Mouse (Mus musculus): ENCODE data around the gene Col26a1. TPM values are rescaled to one million over a fixed set of nuclear protein-coding genes. Genes with fewer than 3 reads are reported as not detected.

Gene Col26a1
- polyA plus RNA-seq (2012; fragmentation: generic; extraction: Trizol), result 0.11 TPM
- long read RNA-seq, experiment 1, result 0 reads
- long read RNA-seq, experiment 2, result 0 reads

DNA sequence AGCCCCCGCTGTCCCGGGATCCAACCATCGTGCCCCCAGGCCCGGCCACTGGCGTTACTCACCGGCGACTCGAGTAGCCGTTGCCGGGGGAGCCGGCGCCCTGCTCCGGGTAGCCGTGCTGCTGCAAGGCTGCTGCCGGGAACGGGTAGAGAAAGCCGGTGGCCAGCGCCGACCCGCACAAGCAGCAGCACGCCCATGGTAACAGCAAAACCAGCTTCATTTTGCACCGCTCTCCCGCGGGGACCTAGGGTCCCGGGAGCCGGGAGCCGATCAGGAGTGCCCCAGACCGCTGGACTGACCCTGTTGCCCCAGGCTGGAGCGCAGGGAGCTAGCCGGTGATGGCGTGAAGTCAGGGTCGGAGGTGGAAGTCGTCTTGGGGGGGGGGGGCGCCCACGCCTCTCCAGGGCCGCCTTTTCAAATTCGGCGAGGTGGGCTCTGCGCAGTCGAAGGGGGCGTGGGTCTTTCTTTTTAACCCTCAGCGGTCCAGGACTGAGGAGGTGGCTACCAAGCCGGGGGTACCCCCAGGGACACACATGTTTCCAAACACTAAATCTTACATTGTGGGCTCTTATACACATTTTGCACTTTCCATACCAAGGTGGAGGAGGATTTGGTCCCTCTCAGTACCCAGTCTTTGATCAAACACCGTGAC, at the start of gene Col26a1:
Col26a1 (minus strand) TSS at position 422 of the 652 bp plus-strand sequence.
- H3K36me3 ChIP-seq (ENCODE audit: control insufficient read depth, insufficient read depth), result no peaks in the 10 kb centered on the region
- no peaks in the 10 kb centered on the region for H3K79me3 ChIP-seq (ENCODE audit: low read depth)
- H3K4me3 ChIP-seq (ENCODE audit: insufficient read depth, poor library complexity, severe bottlenecking), result no peak within 1 kb of the TSS
- H3K79me2 ChIP-seq (ENCODE audit: control insufficient read depth, insufficient read depth), result no peaks in the 10 kb centered on the region
- H3K27me3 ChIP-seq (ENCODE audit: control insufficient read depth, insufficient read depth, insufficient read length), result peaks cover 32% of the 10 kb centered on the region
- H3ac ChIP-seq (ENCODE audit: control insufficient read depth, insufficient read length, low read depth), result no peak within 1 kb of the TSS
- TF ChIP-seq CEBPB (IDR thresholded peaks at IDR 0.05; ENCODE audit: low read depth) (no peak), USF1 (IDR thresholded peaks at IDR 0.05; ENCODE audit: low read depth) (no peak), MYOG (IDR thresholded peaks at IDR 0.05; ENCODE audit: control insufficient read depth, extremely low read depth, insufficient read length) (no peak), CTCF (IDR thresholded peaks at IDR 0.05; ENCODE audit: control insufficient read depth, insufficient read depth, insufficient read length) (no peak), FOSL1 (IDR thresholded peaks at IDR 0.05; ENCODE audit: insufficient read depth, low read length, poor library complexity, severe bottlenecking) (no peak)

- TF ChIP-seq MYOD1 (IDR thresholded peaks at IDR 0.05; ENCODE audit: control insufficient read depth, insufficient read length, low read depth), result no peak
- TF ChIP-seq FOSL1 (IDR thresholded peaks at IDR 0.05; ENCODE audit: insufficient read depth, low read length, poor library complexity, severe bottlenecking), result no peak
- TF ChIP-seq CTCF (IDR thresholded peaks at IDR 0.05; ENCODE audit: control insufficient read depth, insufficient read depth, insufficient read length), result no peak
- no peak for TF ChIP-seq CEBPB (IDR thresholded peaks at IDR 0.05; ENCODE audit: low read depth)
- no peak for TF ChIP-seq MAX (IDR thresholded peaks at IDR 0.05)
- no peak for TF ChIP-seq USF1 (IDR thresholded peaks at IDR 0.05; ENCODE audit: low read depth)
- TF ChIP-seq MYOG (IDR thresholded peaks at IDR 0.05; ENCODE audit: control insufficient read depth, extremely low read depth, insufficient read length), result no peak
- no peak overlapping the region for H3K4me3 ChIP-seq (ENCODE audit: insufficient read depth, poor library complexity, severe bottlenecking)
- no peaks in the 10 kb centered on the region for H3K79me3 ChIP-seq (ENCODE audit: low read depth)
- no peak overlapping the region for H3ac ChIP-seq (ENCODE audit: control insufficient read depth, insufficient read length, low read depth)
- H3K27me3 ChIP-seq (ENCODE audit: control insufficient read depth, insufficient read depth, insufficient read length), result no peaks in the 10 kb centered on the region
- H3K36me3 ChIP-seq (ENCODE audit: control insufficient read depth, insufficient read depth), result no peaks in the 10 kb centered on the region
- no peaks in the 10 kb centered on the region for H3K79me2 ChIP-seq (ENCODE audit: control insufficient read depth, insufficient read depth)
Measured at GRCm38 (mm10) chr5:136931896-136932295, 48.9 kb upstream of the Col26a1 start.

- H3K4me3 ChIP-seq (ENCODE audit: insufficient read depth, poor library complexity, severe bottlenecking), result no peak overlapping the region
- no peaks in the 10 kb centered on the region for H3K79me2 ChIP-seq (ENCODE audit: control insufficient read depth, insufficient read depth)
- H3K36me3 ChIP-seq (ENCODE audit: control insufficient read depth, insufficient read depth), result peaks cover 11% of the 10 kb centered on the region
- TF ChIP-seq MYOD1 (IDR thresholded peaks at IDR 0.05; ENCODE audit: control insufficient read depth, insufficient read length, low read depth) (no peak), CTCF (IDR thresholded peaks at IDR 0.05; ENCODE audit: control insufficient read depth, insufficient read depth, insufficient read length) (peak; percentile 32)
- H3K79me3 ChIP-seq (ENCODE audit: low read depth), result no peaks in the 10 kb centered on the region
- no peaks in the 10 kb centered on the region for H3K27me3 ChIP-seq (ENCODE audit: control insufficient read depth, insufficient read depth, insufficient read length)
- no peak overlapping the region for H3ac ChIP-seq (ENCODE audit: control insufficient read depth, insufficient read length, low read depth)
Measured at GRCm38 (mm10) chr5:136929073-136929472, 46.1 kb upstream of the Col26a1 start.

DNA sequence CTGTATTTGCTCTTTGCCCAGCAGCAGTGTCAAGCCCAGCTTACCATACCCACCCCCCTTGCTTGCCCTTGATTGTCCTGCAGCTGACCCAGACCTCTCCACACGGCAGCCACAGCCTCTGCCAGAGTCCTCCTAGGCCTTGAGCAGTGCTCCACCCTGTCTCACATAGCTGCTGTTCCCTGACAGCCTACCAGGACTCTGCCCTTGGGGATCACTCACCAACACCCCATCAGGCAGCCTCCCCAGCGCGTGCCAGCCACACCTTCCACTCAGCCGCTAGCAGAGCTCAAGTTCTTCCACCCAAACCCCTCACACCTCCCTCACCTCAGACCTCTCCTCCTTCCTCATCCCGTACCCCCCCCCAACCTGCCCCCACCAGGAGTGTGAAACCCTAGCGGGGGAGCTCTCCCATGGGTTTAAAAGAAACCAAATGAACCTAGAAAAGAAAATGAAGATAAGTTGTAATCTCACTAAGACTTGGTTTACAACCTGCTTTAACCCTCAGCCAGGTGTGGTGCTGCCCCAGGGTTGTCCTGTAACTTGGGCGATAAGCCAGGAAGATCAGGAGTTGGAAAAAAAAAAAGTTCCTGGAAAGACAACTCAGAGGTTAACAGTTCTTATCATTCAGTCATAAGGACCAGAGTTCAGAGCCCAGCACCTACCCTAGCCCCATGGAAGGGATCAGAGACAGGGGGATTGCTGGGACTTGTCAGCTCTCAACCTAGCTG, 40.9 kb upstream of the Col26a1 start:
- peaks cover 8% of the 10 kb centered on the region for H3K79me2 ChIP-seq (ENCODE audit: control insufficient read depth, insufficient read depth)
- H3K79me3 ChIP-seq (ENCODE audit: low read depth), result no peaks in the 10 kb centered on the region
- no peak overlapping the region for H3ac ChIP-seq (ENCODE audit: control insufficient read depth, insufficient read length, low read depth)
- no peaks in the 10 kb centered on the region for H3K27me3 ChIP-seq (ENCODE audit: control insufficient read depth, insufficient read depth, insufficient read length)
- H3K4me3 ChIP-seq (ENCODE audit: insufficient read depth, poor library complexity, severe bottlenecking), result no peak overlapping the region
- H3K36me3 ChIP-seq (ENCODE audit: control insufficient read depth, insufficient read depth), result peaks cover 11% of the 10 kb centered on the region
- no peak for TF ChIP-seq CEBPB (IDR thresholded peaks at IDR 0.05; ENCODE audit: low read depth)

DNA sequence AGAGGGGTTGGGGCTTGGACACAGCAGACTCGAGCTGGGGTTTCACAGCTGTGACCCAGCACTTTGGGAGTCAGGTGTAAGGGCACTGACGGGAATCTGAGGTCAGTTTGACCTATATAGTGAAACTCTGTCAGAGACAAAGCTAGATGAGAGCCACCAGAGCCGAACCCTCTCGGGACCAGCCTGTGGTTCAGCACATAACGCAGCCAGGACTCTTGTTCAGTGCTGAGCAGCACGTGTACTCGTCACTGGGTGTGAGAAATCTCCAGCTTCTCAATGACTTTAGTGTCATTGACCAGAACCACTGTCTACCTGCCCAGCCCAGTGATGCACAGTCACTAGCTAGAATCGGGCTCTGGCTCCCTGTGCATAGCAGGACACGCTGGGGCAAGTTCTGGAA, 39.8 kb upstream of the Col26a1 start:
- Histone ChIP-seq H3K79me2 (ENCODE audit: control insufficient read depth, insufficient read depth) (peaks cover 8% of the 10 kb centered on the region), H3ac (ENCODE audit: control insufficient read depth, insufficient read length, low read depth) (no peak overlapping the region), H3K79me3 (ENCODE audit: low read depth) (no peaks in the 10 kb centered on the region), H3K36me3 (ENCODE audit: control insufficient read depth, insufficient read depth) (peaks cover 11% of the 10 kb centered on the region), H3K4me3 (ENCODE audit: insufficient read depth, poor library complexity, severe bottlenecking) (no peak overlapping the region), H3K27me3 (ENCODE audit: control insufficient read depth, insufficient read depth, insufficient read length) (no peaks in the 10 kb centered on the region)
- no peak for TF ChIP-seq MYOD1 (IDR thresholded peaks at IDR 0.05; ENCODE audit: control insufficient read depth, insufficient read length, low read depth)
- no peak for TF ChIP-seq MYOG (IDR thresholded peaks at IDR 0.05; ENCODE audit: control insufficient read depth, extremely low read depth, insufficient read length)
- no peak for TF ChIP-seq CTCF (IDR thresholded peaks at IDR 0.05; ENCODE audit: control insufficient read depth, insufficient read depth, insufficient read length)
- TF ChIP-seq MAX (IDR thresholded peaks at IDR 0.05), result no peak
- no peak for TF ChIP-seq USF1 (IDR thresholded peaks at IDR 0.05; ENCODE audit: low read depth)
- TF ChIP-seq CEBPB (IDR thresholded peaks at IDR 0.05; ENCODE audit: low read depth), result no peak
- no peak for TF ChIP-seq FOSL1 (IDR thresholded peaks at IDR 0.05; ENCODE audit: insufficient read depth, low read length, poor library complexity, severe bottlenecking)
